Mouse (Mus musculus) yolk sac, embryonic 10.5 days (tissue): Measurements from ENCODE around the gene Lars2.
"Not testable (repeated sequence)": the region's sequence is repeated elsewhere in the genome, so short reads cannot be mapped to it uniquely, and the experiment has no call there.

Experiments
- DNase-seq: peaks from one replicate; pipeline ENCODE4 v3.0.0-alpha.2; 2017; ENCODE audit warnings: low spot score

Lars2 gene

DNA sequence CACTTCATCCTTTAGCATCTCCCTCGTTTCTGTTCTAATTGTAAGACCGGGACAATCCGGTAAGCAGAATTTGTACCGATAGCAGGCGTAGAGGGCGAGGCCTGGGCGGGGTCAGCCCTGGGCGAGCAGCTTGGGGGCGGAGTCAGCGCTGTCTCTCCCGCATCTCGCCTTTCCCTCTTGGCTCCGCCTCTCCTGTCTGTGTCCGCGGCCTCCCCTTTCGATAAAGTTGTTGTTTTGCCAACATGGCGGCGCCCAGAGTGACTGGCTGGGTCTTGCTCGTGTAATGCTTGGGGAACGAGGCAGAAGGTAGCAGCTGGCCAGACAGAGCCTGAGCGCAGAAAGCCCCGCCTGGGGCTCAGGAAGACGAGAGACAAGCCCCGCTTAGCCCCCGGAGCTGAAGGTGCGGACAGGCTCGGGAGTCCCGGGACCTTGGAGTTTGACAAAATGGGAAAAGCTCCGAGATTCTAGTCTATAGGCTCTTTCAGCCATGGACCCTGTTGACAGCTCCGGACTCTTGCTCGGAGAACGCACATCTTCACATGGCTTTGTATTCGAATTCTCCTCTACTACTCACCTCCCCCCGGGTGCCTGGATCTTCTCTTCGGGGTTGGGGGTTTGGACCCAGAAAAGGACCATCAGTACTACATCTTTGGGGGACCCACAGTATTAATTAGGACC is at the start of gene Lars2:
TSS of gene Lars2 (plus strand) at position 220 of the 678 bp plus-strand sequence.
- peak; percentile 96 for DNase-seq

DNA sequence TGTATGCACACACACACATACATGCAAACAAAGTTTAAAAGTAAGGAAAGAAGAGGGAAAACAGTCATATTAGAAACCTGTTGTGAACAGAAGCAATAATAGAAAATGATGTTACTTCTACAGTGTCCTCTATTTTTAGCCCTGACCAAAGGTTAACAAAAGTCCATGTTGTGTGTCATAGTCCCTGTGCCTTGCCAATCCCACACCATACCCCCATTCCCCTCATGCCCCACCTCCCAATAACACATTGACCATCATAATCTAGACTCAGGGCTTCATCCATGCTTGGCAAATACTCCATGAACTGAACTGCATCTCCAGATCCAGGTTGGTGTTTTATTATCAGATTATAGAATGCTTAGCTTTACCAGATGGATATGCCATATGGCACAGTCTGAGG is 40.6 kb upstream of the Lars2 start:
- DNase-seq, result no peak

DNA sequence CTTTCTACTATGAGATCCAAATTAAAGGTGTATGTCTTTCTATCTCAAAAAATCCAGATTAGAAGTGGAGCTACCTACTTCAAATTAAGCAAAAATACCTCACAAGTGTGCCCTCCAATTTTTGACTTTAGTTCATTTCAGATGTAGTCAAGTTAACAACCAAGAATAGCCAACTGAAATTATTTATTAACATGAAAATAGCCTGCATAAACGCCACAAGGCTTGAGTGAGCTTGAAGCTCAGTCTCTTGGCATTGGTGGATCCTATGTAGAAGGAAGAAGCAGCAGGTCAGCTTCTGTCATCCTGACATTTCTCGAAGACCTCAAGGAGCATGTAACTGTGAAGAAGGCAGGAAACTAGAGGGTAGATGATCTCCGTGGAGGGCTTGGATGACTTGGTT is 38.4 kb upstream of the Lars2 start:
- DNase-seq, result no peak

DNA sequence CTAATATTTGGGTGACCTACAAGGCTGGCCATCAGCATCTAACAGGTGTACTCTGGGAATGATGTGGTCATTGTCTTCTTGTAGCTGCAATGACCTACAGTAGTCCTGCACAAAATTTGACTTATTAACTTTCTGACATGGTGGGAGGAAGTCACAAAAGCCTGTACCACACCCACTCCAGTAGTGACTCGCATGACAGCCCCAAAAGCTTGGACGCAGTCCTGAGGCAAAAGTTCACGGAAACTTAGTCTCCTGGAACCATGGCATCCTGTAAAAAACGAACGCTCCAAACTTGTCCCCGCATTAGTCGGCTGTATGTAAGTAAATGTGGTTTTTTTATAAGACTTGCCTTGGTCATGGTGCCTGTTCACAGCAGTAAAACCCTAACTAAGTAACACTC is 36.9 kb upstream of the Lars2 start:
- no peak for DNase-seq

DNA sequence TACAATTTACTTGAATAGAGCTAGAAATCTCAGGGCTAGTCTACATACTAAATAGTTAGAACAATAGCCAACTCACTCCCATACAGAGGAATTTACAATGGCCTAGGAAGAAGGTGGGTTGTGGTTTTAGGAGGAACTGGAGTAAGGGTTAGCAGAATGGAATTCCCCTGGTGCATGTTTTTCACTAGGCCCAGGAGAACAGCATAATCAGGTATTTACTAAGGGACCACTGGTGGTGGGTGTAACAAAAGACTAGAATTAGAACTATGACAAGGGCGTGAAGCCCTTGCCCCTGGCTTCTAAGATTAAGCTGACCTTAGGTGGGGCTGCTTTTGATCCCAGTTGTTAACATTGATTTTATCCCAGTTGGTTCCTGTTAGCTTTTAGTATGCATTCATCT is 36.5 kb upstream of the Lars2 start:
- DNase-seq, result not testable (repeated sequence)

DNA sequence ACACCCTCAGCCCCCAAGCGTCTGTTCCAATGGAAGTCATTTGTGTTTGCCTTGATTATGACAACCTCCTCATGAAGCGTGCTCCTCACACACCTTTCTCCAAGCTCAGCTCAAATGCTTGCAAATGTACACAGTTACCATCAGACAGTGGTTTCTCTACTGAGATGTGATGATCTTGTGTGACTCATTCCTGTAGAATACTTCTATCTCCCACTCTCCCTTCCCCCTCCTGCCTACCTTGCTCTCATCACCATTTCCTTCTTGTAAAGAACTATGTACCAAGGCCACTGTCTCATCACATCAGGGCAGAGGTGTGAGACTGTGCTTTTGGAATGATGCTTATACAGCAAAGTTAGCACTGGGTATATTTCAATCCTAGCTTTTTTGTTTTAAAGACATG is 33.2 kb upstream of the Lars2 start:
- no peak for DNase-seq

DNA sequence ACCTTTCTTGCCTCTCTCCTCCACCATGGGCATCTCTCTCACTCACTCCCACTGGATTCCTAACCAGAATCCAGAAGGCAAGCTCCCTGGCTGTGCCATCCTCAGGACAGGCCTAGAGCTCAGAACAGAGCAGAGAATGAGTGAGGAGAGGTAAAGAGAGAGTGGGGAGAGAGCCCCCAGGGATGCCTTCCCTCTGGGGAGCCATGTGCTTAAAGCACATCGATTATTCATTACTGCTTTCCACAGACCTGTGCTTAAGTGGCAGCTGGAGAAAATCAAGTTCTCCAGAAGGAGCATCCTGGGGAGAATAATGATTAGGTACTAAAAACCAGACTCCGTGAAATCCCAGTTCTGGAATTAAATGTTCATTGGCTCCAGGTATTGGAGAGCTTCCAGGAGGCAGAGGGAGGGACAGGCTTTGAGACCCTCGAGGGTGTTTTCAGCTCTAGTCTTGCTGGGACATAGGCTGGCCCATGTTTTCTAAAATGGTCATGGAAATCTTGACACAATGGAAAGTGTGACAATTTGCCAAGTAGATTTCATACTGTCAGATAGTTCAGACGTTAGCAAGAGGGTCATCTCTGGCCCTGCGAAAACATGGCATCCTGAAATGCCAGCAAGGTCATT is 31.6 kb upstream of the Lars2 start:
- no peak for DNase-seq

DNA sequence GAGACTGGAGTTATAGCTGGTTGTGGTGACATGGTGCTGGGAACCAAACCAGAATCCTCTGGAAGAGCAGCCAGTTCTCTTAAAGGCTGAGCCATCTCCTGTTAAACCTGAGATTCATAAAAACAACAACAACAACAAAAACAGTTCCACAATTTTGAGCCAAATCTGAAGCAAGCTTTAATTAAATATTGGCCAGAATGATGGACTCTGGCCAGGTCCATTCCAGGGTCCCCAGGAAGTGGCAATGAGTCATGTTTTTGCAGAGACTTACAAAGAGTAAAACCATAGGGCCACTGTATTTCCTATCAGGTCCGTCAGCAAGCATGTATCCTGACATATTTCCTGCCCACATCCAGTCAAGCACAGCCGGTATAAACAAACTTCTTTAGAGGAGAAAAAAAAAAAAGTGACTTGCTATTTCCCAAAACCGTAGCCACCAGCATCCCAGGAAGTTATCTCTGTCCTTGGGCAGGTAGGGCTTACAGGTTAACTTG is 27.0 kb upstream of the Lars2 start:
- no peak for DNase-seq

DNA sequence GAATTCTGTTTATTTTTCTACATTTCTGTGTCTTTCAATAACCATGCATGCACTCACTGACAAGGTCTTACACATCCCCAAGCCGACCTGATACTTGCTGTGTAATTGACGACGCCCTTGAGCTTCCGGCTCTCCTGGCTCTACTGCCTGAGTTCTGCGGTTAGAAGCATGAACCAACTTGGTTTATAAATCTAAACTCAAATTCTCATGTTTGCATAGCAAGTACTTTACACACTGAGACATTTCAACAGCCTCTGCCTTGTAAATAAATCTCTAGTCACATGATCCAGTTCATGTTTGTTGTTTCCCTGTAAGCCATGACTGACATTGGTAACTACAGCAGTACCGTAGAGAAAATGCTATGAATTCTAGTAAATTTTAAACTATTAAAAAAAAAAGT is 25.5 kb upstream of the Lars2 start:
- DNase-seq, result no peak

DNA sequence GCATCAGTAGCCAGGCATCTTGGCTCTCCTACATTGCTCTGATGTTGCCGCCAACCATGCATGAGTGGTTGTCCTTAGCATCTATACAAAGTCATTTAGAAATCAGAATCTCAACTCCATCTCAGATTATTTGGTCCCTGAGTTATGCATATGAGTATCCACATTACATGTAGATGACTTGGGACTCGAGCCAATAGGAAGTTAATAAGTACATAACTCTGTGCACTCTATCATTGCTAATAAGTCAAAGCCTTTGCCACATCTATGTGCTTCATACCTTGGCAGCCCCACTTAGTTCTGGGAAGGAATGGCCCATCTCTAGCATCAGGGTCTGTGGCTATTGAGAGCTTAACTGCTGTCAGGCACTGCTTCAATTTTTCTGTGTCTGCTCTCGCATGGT is 23.7 kb upstream of the Lars2 start:
- DNase-seq, result no peak

DNA sequence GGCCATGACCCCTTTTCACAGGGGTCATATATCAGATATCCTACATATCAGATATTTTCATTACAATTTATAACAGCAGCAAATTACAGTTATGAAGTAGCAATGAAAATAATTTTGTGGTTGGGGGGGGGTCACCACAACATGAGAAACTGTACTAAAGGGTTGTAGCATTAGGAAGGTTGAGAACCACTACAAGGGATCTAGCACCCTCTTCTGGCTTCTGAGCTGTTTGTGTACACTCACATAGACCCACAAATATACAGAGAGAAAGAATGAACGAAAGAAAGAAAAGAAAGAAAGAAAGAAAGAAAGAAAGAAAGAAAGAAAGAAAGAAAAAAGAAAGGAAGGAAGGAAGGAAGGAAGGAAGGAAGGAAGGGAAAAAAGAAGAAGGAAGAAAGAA is 17.4 kb upstream of the Lars2 start:
- DNase-seq, result not testable (repeated sequence)

DNA sequence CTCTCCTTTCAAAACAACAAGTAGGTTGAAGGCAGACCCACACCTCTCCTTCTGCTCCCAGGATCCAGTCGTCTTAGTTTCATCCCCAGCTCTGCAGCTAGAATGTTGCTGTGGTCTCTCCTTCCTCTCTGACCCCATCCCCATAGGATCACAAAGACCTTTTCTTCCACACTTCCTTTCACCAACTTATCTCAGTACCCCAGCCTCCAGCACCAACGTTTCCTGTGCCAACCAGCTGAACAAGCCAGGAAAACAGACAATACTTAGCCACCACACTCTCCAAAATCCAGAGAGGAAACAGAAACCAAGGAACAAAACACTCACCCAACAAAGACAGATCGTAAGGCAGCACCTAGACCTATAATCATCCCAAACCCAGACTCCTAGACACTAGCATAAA is 6.7 kb upstream of the Lars2 start:
- DNase-seq, result no peak

DNA sequence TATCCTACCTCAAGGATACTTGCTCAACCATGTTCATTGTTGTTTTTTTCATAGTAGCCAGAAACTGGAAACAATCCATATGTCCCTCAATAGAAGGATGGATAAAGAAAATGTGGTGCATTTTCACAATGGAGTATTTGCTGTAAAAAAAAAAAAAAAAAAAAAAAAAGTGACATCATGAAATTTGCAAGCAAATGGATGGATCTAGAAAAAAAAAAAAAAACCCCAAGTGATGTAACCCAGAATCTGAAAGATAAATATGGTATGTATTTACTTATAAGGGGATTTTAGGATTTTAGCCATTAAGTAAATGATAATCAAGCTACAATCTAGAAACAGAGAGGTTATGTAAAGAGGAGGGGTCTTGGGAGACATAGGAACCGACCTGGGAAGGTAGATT is 1.4 kb upstream of the Lars2 start:
- DNase-seq, result no peak

DNA sequence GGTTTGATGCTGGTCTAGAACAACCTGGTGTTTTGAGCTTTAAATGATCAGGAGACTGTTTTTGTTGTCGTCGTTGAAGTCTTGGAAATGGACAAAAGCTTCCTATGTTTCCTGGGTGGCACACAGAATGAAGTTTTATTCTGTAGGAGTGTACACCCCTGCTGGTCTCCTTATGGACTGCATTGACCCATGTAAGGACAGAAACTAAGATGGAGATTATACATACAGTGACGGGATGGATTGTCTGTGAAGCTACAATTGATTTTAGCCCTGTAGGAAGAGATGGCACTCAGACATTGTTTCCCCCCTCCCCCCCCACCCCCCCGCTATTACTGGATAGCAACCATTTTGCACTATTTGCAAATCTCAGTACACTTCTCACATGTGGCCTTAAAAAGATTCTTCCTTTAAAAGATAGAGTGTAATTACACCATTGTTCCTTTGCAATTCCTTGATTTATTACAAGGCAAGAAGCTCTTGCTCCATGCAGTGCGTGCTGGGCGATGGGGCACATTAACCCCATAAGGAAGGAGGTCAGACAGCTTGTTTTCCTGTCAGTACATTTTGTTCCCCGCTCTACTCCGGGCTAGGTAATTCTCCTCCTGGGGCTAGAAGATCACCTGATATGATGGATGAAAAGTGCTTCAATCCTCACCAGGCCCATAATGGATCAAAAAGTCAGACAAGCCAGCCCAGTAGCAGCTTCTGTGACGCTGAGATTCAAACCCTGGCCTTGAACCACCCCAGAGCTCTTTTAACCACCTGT is 602 bp upstream of the Lars2 start:
- DNase-seq, result no peak

DNA sequence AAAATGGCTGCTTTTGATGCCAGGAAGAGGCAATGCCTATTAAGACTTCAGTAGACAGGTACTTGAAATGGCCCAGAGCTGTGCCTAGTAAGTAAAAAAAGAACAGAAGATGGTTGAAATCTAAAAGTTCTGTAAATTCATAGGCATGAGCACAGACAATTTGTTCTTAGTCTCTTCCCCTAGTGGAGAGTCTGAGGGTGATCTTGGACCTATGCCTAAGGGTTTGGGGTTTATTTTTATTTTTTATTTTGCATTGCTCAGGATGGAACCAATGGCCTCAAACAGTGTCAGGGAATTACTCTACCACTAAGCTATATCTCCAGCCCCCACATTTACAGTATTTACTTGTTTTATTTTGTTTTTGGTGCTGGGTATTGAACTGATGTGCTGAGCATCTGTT is 909 bp downstream of the Lars2 start:
- DNase-seq, result no peak

DNA sequence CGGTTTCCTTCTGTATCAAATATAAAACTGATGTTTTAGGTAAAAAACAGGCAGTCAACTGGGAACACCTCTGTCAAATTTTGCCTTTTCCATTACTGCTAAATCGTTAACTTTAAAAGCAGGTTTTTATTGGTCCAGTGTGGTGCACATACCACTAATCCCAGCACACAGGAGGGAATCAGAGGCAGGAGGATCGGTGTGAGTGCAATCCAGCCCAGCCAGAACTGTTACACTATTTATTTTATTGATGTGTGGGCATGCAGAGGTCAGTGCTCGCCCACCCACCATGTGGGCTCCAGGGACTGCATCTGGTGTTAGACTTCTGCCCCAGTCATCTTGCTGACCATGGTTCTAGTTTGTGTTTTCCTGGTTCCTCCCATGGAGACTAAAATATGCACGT is 15.7 kb downstream of the Lars2 start:
- DNase-seq, result no peak

DNA sequence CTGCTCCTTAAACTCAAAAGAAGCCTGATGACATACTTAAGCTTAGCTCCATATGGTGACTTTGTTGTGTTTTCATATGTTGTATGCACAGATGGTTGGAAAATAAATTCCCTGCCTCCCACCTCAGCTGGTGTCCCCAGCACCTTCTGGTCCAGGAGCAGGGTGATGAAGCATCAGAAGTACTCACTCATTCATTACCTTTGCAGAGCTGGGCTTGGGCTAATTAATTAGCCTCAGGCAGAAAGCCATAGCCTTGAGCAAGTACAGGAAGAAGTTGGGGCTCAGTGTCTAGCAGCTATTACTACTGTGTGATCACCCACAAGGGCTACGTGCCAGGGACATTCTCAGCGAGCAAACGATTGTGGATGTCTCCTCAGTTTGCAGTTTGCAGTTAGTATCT is 18.0 kb downstream of the Lars2 start:
- DNase-seq, result no peak

DNA sequence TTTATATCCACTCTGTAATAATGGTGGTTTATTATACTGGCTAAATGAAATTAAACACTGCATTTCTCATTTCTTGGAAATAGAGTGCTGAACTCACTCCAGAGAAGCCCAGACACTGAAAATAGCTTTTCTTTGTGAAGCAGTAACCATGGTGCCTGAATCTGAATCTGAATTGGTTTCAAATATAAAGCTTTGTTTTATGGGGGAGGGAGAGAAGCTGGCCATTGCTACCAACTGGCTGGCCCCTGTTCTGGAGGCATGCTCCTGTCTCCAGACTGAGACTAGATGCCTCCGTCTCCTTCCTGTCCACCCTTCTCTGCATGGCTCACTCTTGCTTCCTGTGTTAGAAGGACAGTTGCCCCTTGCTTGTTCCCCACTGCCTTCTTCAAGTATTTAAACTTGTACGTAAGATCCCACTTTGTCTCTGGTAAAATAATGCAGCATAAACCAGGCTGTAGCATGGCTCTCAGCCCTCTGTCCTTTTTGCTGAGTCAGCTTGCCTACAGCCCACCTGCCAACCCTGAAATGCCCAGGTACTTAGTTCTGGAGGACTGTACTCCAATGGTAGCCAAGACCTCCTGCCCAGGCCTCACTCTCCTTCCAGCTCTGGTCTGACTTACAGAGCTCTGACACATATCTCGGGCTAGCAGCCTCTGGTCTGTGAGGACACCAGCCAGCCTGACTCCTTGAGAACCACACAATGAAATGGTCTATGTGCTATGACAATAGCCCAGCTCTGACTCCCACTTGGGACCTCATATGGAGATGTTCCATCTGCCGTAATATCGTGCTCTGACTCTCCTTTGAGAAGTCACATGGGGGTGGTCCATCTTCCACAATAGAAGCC is 18.8 kb downstream of the Lars2 start:
- no peak for DNase-seq

DNA sequence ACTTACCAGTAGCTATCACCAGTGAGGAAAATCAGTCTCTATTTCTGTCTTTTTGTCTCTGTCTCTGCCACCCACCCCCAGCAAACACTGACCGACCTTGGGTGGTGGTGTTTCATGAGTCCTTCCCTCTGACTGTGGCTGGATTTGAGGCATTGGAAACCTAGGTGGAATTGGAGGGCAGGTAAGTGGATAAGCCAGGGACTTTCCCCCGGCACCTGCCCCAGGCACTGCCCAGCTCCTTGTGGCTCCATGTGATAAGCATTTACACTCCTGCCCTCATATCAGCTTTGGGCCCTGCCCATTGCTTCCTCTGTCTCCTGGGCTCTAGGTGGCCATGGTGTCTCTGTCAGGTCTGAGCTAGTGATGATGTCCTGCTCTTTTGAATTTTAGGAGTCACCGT is 19.6 kb downstream of the Lars2 start:
- DNase-seq, result no peak

DNA sequence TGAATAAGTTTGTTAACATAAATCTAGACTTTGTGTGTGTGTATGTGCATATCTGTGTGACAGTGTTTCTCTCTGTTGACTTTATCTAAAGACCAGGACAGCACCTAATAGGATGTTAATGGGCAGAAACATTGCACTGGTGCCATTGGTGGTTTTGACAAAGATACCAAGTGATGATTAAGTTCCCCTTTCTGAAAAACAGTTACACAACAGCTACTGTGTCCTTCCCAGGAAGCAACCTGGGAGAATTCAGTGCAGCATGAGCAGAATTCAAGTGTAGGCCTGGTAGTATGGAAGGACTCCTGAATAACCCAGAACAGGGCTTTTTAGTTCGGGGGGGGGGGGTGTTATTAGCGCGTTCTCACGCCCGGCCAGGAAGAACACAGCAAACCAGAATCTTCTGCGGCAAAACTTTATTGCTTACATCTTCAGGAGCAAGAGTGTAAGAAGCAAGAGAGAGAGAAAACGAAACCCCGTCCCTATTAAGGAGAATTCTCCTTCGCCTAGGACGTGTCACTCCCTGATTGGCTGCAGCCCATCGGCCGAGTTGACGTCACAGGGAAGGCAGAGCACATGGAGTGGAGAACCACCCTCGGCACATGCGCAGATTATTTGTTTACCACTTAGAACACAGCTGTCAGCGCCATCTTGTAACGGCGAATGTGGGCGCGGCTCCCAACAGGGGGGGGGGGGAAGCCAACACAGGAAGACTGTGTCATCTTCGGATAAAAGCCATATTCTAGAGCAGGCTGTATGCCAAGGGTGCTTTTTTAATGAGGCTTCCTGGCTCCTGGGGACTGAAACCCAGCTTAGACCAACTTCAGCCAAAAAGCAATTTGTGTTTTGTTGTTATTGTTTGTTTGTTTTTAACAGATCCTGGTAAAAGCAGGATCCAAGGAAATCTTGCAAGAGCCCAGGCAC is 21.6 kb downstream of the Lars2 start:
- DNase-seq, result not testable (repeated sequence)

DNA sequence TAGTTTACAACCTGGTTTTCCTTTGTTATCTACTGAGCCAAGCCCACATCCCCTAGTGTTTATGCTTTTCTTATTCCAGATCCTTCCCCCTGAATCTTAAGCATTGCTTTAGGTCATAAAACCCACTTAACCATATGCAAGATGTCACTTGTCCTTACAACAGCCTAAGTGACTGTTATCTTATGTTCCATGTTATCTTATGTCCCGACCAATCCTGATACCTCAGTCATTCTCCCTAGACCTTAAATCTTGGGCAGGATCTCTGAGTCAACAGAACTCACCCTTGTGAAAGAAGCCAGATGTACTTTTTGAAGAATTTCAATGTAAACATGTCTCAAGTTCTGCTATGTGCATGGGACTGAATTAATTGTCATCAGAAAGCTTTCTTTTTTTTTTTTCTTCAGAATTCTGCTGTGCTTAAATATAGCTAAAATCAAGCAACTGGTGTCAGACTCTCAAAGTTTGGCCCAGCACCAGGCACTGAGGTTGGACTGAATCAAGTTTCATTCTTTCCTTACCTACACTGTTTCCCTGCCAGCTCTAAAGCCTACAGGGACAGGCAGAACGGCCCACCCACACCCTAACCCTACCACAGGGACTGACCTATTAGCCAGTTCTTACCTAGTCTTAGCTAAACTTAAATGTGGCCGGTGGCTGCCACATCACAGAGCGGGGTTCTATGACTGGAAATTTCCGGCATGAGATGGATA is 24.6 kb downstream of the Lars2 start:
- no peak for DNase-seq
